Mouse (Mus musculus) intestine, embryonic 16.5 days (tissue): ENCODE results near the gene Vmn1r220. TPM values are rescaled to one million over a fixed set of nuclear protein-coding genes. Genes with fewer than 3 reads are reported as not detected.

Experiments used
- polyA plus RNA-seq: library from polyadenylated mRNA; unstranded; fragments of >200 nt; fragmentation: Nextera tagmentation; extraction: Ambion mirVana; gene quantifications from 2 replicates; pipeline ENCODE4 v1.2.1, GENCODE M21; 2015

The Vmn1r220 gene
- polyA plus RNA-seq, 1 experiment from 2014 or later: not detected

Other genes starting within 250 kb of the Vmn1r220 start
- not detected in 2 replicates for gene Vmn1r213, start 180.3 kb downstream of the Vmn1r220 start, polyA plus RNA-seq
- not detected in 2 replicates for gene Vmn1r214, start 157.6 kb downstream of the Vmn1r220 start, polyA plus RNA-seq
- gene Vmn1r215, start 120.0 kb downstream of the Vmn1r220 start, polyA plus RNA-seq: not detected in 2 replicates
- not detected in 2 replicates for gene Vmn1r217, start 69.7 kb downstream of the Vmn1r220 start, polyA plus RNA-seq
- gene Vmn1r218, start 54.8 kb downstream of the Vmn1r220 start, polyA plus RNA-seq: not detected in 2 replicates
- gene Vmn1r219, start 28.7 kb downstream of the Vmn1r220 start, polyA plus RNA-seq: 0.01 TPM in 1 of 2 replicates, not detected in the other
- gene Vmn1r221, start 26.2 kb upstream of the Vmn1r220 start, polyA plus RNA-seq: not detected in 2 replicates
- gene Vmn1r222, start 48.0 kb upstream of the Vmn1r220 start, polyA plus RNA-seq: not detected in 2 replicates
- gene Vmn1r223, start 59.2 kb upstream of the Vmn1r220 start, polyA plus RNA-seq: not detected in 2 replicates
- 30.1 and 31.7 TPM in 2 replicates for gene Zfp322a, start 181.2 kb upstream of the Vmn1r220 start, polyA plus RNA-seq
- 10.2 and 11.2 TPM in 2 replicates for gene Abt1, start 235.9 kb upstream of the Vmn1r220 start, polyA plus RNA-seq